Mouse (Mus musculus) kidney, adult 11 months (tissue): ENCODE data around the gene Amacr.

Experiments
- DNase-seq: peaks from one replicate; pipeline ENCODE4 v3.0.0; 2022

The Amacr gene

DNA sequence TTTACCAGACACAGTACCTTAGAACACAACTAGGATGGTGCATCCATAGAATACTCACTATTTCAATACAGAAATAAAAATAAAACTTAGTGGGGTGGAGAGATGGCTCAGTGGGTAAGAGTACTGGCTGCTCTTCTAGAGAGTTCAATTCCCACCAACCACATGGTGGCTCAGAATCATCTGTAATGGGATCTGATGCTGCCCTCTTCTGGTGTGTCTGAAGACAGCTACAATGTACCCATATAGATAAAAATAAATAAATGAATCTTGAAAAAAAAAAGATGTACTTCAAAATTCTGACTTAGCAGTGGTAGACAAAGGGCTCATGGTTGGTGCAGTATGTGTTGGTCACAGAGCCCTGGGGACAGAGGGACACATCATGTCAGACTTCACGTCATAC, 10.0 kb downstream of the Amacr start:
- no peak for DNase-seq

DNA sequence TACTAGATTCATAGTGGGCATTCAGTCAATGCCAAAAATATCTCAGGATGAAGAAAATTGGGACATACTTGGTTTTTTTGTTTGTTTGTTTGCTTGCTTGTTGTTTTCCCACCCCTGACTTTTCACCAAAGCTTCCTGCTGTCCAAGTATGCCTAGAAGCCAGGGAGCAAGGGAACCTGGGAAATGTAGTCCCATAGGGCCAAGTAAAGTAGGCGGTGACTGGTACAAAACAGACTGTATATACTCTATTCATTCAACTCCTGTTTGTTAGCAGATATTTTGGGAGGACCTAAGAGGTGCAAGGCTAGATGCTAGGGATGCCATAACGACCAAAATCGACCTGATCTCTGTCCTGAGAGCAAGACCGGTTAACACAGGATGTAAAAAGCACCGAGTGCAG, 18.3 kb downstream of the Amacr start:
- DNase-seq, result no peak

DNA sequence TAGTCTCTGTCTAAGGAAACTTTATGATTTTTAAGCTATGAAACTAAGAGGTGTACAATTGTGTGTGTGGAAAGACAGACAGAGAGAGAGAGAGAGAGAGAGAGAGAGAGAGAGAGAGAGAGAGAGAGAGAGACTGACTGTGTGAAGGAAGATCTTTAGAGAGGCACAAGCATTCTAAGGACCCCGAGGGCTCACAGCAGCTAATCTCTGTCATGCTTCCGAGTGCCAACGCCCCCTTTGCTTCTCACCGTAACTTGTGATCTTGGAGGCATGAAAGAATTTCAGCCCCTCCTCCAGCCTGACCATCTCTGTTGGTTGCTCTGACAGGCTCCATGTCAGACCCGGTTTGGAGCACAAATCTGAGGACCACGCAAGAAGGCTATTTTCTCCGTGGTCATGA, 18.9 kb downstream of the Amacr start, which contains the start of gene Slc45a2:
Gene Slc45a2 (plus strand): TSS at position 301 of the 400 bp plus-strand sequence.
- no peak for DNase-seq

DNA sequence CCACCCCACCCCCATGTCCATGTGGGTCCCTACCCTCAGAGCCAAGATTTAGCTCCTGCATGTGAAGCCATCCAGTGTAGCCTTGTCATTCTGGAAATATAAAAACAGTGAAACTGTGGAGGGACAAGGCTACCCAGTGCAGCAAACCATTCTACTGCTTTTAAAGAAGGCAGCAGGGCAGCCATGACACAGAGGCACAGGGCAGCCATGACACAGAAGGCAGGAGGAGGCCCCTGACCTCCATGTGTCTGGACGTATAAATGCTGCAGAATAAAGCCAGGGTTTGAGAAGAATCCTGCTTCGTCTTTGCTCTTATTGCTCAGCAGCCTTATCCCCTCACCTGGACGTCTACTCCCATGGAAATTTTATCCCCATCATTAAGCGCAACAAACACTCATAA, 22.2 kb downstream of the Amacr start:
- DNase-seq, result no peak

GRCm38 (mm10) chr15:11004646-11005045, 23.1 kb downstream of the Amacr start:
- no peak for DNase-seq

DNA sequence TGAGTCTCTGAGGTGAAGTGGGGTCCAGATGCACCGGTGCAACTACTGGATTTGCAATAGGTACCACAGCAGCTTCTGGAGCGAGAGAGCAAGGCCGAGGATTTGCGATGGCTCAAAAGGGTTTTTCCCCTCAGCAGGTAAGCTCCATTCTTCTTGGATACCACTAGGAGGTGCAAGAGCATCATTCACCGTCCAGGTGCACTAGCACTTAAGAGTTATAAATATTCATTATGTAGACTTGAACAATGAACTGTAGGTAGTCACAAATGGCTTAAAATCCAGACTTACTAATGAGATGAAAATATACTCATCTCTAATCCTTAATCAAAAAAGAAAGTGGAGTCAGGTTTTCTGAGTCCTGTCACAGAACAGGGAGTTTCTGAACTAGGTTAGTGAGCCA, 27.2 kb downstream of the Amacr start:
- no peak for DNase-seq

DNA sequence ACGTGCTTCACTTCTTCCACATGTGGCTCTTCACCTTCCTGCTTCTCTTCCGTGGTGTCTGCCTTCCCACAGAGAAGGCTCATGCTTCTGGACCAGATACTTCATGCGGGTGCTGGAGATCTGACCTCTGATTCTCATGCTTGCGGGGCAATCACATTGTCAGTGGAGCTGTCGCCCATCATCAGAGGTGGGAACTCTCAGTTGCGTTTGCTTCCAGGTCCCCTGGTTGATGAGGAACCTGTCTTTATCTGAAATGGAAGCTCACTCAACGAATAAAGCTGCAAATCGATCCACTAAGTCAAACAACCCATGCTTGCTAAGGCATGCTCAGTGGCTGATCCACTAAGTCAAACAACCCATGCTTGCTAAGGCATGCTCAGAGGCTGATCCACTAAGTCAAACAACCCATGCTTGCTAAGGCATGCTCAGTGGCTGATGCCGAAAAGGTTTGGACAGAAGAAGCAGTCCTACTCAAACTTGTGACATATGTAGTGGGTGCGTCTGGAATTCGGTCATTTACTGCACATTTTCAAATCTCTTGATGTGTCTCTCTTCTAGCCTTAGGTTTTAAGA, 29.5 kb downstream of the Amacr start:
- no peak for DNase-seq

- no peak for DNase-seq
These were observed 33.4 kb downstream of the Amacr start for GRCm38 (mm10) chr15:11014931-11015330.

GRCm38 (mm10) chr15:11026801-11027561, 45.4 kb downstream of the Amacr start:
- DNase-seq, result peak; percentile 32

DNA sequence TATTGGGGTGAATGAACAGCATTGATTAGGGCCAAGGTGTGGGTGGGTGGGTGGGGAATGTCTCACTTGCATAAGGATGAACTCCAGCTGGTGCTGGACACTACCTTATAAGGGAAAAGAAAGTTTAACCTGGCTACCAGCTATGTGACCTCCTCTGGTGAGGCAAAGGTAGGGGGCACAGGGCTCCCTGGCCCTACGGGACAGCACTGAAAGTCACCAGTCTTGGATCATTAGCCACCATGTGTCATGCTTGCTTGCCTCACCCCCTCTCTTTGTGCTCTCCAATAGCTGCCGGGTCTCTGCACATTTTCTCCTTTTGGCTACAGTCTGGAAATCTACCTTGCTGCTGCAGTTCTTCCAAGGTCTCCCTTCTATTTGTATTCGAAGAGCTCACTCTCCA, 48.6 kb downstream of the Amacr start:
- no peak for DNase-seq

DNA sequence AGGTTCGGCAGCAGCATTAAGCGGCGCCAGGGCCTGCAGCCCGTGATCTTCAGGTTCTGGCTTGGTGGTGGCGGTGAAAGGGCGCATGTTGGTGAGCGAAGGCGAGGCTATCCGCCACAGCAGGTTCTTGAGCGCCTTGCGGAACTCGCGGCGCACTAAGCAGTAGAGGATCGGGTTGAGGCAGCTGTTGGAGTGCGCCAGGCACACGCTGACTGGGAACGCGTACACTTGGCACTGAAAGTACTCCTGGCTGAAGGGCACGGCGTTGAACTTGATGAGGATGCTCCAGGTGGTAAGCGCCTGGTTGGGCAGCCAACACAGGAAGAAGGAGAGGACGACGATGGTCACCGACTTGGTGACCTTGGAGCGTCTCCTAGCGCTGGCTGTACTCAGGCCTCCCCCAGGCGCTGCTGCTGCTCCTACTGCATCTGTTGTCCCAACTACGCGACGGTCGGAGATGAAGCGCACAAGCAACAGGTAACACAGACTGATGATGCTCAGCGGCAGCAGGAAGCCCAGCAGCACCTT, 54.5 kb downstream of the Amacr start:
- no peak for DNase-seq

- DNase-seq, result no peak
These were observed 55.2 kb downstream of the Amacr start for GRCm38 (mm10) chr15:11036535-11037375.

DNA sequence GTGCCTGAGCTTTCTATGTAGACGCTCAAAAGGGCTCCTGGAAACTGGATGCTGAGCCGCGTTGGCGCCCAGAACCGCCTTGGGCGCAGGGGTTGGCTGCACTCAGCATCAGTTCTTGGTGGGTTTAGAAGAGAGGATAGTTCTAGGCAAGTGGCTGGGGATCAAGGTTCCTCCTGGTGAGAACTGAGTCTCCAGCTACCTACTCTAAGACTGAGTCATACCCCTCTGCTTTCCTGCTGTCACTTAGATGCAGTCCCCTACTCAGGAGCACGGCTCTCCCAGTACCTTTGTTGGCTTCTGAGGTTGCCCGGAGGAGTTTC, 55.8 kb downstream of the Amacr start:
- no peak for DNase-seq

- DNase-seq, result no peak
These were observed 56.2 kb downstream of the Amacr start, which contains the start of gene Rxfp3 for GRCm38 (mm10) chr15:11037711-11038110. Gene Rxfp3 (minus strand): TSS chr15:11037991.

DNA sequence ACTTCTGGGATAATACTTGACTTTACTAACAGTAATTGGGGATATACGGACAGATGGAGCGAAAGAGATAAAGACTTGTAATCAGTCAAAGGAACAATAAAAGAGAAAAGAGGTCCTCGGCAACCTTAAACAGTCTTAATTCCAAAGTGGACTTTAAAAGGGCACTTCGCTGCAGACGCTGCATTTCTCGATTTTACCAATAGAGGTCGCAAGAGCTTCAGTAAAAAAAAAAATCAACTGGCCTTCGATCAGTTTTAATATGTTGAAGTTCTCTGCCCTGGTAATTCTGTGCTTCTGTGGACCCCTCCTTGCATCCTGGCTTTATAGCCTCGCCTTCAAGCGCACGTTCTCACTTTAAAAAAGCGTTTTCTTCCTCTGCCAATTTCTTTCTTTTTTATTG, 56.9 kb downstream of the Amacr start:
- DNase-seq, result peak; percentile 7

DNA sequence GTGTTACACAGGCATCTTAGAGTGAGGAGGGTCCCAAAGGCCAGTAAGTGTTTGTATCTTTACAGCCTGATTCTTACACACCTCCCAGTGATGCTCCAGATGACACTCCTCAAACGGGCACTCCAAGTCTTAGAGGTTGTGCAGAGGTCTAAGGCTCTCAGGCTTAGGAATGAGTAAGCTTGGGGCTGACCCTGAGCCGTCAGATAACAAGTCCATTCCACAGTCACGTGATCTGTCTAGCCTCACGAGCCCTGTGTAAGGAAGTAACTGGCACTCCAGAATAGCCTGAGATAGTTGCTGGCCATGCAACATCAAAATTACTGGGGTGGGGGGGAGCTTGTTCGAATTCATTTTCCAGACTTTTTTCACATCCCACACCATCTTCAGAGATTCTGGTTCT, 58.5 kb downstream of the Amacr start:
- no peak for DNase-seq

GRCm38 (mm10) chr15:11041229-11041628, 59.7 kb downstream of the Amacr start:
- no peak for DNase-seq

GRCm38 (mm10) chr15:11042828-11043227, 61.3 kb downstream of the Amacr start:
- DNase-seq, result no peak
